Comparison of ENCODE assay signal across 14 mouse cellular contexts in the genomic region with DNA sequence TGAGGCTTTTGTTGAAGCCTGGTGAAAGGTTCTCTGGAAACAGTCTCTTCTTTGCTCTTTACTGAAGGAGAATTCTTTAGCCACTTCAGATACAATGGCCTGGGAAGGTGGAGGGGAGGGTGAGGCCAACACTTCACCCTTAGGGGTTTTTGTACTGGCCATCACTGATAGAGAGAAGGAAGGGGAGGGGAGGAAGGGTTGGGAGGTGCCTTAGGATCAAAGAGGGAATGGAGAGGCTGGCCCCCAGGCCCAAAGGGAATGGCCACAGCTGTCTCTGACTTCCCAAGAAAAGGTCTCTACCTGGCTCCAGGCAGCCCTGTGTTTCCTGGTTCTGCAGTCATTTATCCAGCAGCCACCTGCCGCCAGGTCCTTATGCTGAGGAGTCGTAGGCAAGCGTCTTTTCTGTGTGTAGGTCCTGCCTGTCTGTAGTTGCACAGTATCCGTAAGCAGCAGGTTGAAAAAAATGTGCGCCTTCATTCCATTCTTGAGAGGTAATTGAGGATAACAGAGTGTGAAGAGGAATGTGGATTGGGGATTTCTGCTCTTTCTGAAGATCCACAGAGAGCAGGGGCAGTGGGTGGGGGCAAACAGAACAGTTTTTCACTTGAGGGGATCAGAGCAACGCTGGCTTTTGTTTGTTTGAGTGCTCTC. TPM values are rescaled to one million over a fixed set of nuclear protein-coding genes. Genes with fewer than 3 reads are reported as not detected.
DNase-seq lines count a peak whose midpoint lies in the region; ATAC-seq lines count a peak whose summit lies in the region.
"Had no signal": no experiment of that assay in that cellular context is flagged by ENCODE, and none has a peak within 500 bp of the region (broad histone marks: within the 10 kb centered on the region; RNA-seq: fewer than 3 reads in every experiment).

No protein-coding gene starts in this region.

- no peaks in the 10 kb centered on the region for H3K36me3 ChIP-seq in heart, embryonic 13.5 days
- H3K36me3 ChIP-seq in midbrain, embryonic 10.5 days, result no peaks in the 10 kb centered on the region
- H3K36me3 ChIP-seq in midbrain, embryonic 16.5 days (ENCODE audit: control insufficient read depth, insufficient read depth, low read length), result no peaks in the 10 kb centered on the region
- no peaks in the 10 kb centered on the region for H3K36me3 ChIP-seq in embryonic facial prominence, embryonic 14.5 days (ENCODE audit: control insufficient read depth, insufficient read depth, low read length)
- H3K36me3 ChIP-seq in stomach, embryonic 14.5 days (ENCODE audit: control insufficient read depth, insufficient read depth, low read length), result no peaks in the 10 kb centered on the region
- H3K36me3 ChIP-seq: embryonic facial prominence, embryonic 15.5 days had no signal

- no peak for ATAC-seq in heart, embryonic 13.5 days (ENCODE audit: extremely low read depth, insufficient number of reproducible peaks, low FRiP score, low TSS enrichment)
- no peak for ATAC-seq in midbrain, embryonic 16.5 days
- ATAC-seq in embryonic facial prominence, embryonic 14.5 days (ENCODE audit: low read depth), result peak; percentile 60
- ATAC-seq in stomach, embryonic 14.5 days (ENCODE audit: insufficient number of reproducible peaks, insufficient read depth, low FRiP score, low read depth), result no peak
- ATAC-seq: hindbrain, postnatal 0 days had no signal

- intact Hi-C loops in left cerebral cortex, postnatal 14 days (cut with DNase I), result no loop called here

- 0 out of 2 replicates have a peak overlapping the region, but pooled peaks have one; percentile 1 for H3K4me3 ChIP-seq in heart, embryonic 13.5 days
- H3K4me3 ChIP-seq in midbrain, embryonic 10.5 days, result peak overlapping the region; percentile 27
- H3K4me3 ChIP-seq in midbrain, embryonic 16.5 days (ENCODE audit: low read depth, low read length), result no peak overlapping the region
- no peak overlapping the region for H3K4me3 ChIP-seq in embryonic facial prominence, embryonic 14.5 days (ENCODE audit: low read depth, low read length)
- no peak overlapping the region for H3K4me3 ChIP-seq in stomach, embryonic 14.5 days (ENCODE audit: low read depth, low read length)
- H3K4me3 ChIP-seq: embryonic facial prominence, embryonic 15.5 days had no signal

- H3K9me3 ChIP-seq in heart, embryonic 13.5 days, result no peaks in the 10 kb centered on the region
- no peaks in the 10 kb centered on the region for H3K9me3 ChIP-seq in midbrain, embryonic 10.5 days (replicated peaks)
- H3K9me3 ChIP-seq in midbrain, embryonic 16.5 days (replicated peaks; ENCODE audit: control insufficient read depth, low read length, poor library complexity, severe bottlenecking), result no peaks in the 10 kb centered on the region
- no peaks in the 10 kb centered on the region for H3K9me3 ChIP-seq in embryonic facial prominence, embryonic 14.5 days (ENCODE audit: control insufficient read depth, low read length)
- no peaks in the 10 kb centered on the region for H3K9me3 ChIP-seq in stomach, embryonic 14.5 days (ENCODE audit: control insufficient read depth, low read depth, low read length)
- H3K9me3 ChIP-seq: embryonic facial prominence, embryonic 15.5 days had no signal

- WGBS in heart, embryonic 13.5 days, result 35% methylated on average over 6 of the region's 6 CpGs
- WGBS in midbrain, embryonic 10.5 days, result 18% methylated on average over 6 of the region's 6 CpGs
- 25% methylated on average over 6 of the region's 6 CpGs for WGBS in midbrain, embryonic 16.5 days
- 27% methylated on average over 6 of the region's 6 CpGs for WGBS in embryonic facial prominence, embryonic 14.5 days
- 34% methylated on average over 6 of the region's 6 CpGs for whole genome bisulfite sequencing in stomach, embryonic 14.5 days

- DNase-seq in heart, postnatal 4 days, result no peak
- peak; percentile 24 for DNase-seq in midbrain, embryonic 10.5 days (ENCODE audit: low spot score)
- peak; percentile 55 for DNase-seq in embryonic facial prominence, embryonic 14.5 days (ENCODE audit: low spot score)
- no peak for DNase-seq in left cerebral cortex, postnatal 14 days (ENCODE audit: low spot score in 2 of 2)
- no peak for DNase-seq in layer of hippocampus, adult 18-20 months (ENCODE audit: low spot score in 2 of 2)

- peak overlapping the region; percentile 87 for H3K4me2 ChIP-seq in heart, embryonic 13.5 days
- H3K4me2 ChIP-seq in midbrain, embryonic 16.5 days (ENCODE audit: low read length), result no peak overlapping the region
- H3K4me2 ChIP-seq in embryonic facial prominence, embryonic 14.5 days (ENCODE audit: low read depth, low read length), result no peak overlapping the region
- peak overlapping the region; percentile 76 for H3K4me2 ChIP-seq in stomach, embryonic 14.5 days (replicated peaks; ENCODE audit: low read depth, low read length)

- 0 out of 2 replicates have a peak overlapping the region, but pooled peaks have one; percentile 20 for H3K9ac ChIP-seq in heart, embryonic 13.5 days
- H3K9ac ChIP-seq in midbrain, embryonic 16.5 days (ENCODE audit: low read depth, low read length), result no peak overlapping the region
- no peak overlapping the region for H3K9ac ChIP-seq in embryonic facial prominence, embryonic 14.5 days (ENCODE audit: low read depth, low read length)
- H3K9ac ChIP-seq in stomach, embryonic 14.5 days (replicated peaks; ENCODE audit: low read depth, low read length), result no peak overlapping the region
- H3K9ac ChIP-seq: embryonic facial prominence, embryonic 15.5 days had no signal

- peak overlapping the region; percentile 34; the same call in 1 of the 2 replicates for H3K27ac ChIP-seq in heart, embryonic 13.5 days (replicated peaks)
- H3K27ac ChIP-seq in midbrain, embryonic 10.5 days (replicated peaks), result peak overlapping the region; percentile 69
- no peak overlapping the region for H3K27ac ChIP-seq in midbrain, embryonic 16.5 days (ENCODE audit: low read length)
- H3K27ac ChIP-seq in embryonic facial prominence, embryonic 14.5 days (replicated peaks; ENCODE audit: low read depth, low read length), result no peak overlapping the region
- H3K27ac ChIP-seq in stomach, embryonic 14.5 days (ENCODE audit: low read length), result no peak overlapping the region
- H3K27ac ChIP-seq: embryonic facial prominence, embryonic 15.5 days; hindbrain, postnatal 0 days; macrophage had no signal

- H3K27me3 ChIP-seq in heart, embryonic 13.5 days (replicated peaks), result peaks cover 13% of the 10 kb centered on the region; the same call in 1 of the 2 replicates
- peaks cover 41% of the 10 kb centered on the region for H3K27me3 ChIP-seq in midbrain, embryonic 10.5 days (ENCODE audit: low read depth, poor library complexity, severe bottlenecking)
- peaks cover 16% of the 10 kb centered on the region for H3K27me3 ChIP-seq in midbrain, embryonic 16.5 days (ENCODE audit: control insufficient read depth, insufficient read depth, low read depth, low read length)
- H3K27me3 ChIP-seq in embryonic facial prominence, embryonic 14.5 days (replicated peaks; ENCODE audit: control insufficient read depth, insufficient read depth, low read length), result no peaks in the 10 kb centered on the region
- no peaks in the 10 kb centered on the region for H3K27me3 ChIP-seq in stomach, embryonic 14.5 days (ENCODE audit: control insufficient read depth, insufficient read depth, low read length)

- H3K4me1 ChIP-seq in heart, embryonic 13.5 days, result peaks cover 25% of the 10 kb centered on the region
- peaks cover 38% of the 10 kb centered on the region for H3K4me1 ChIP-seq in midbrain, embryonic 10.5 days
- peaks cover 5% of the 10 kb centered on the region for H3K4me1 ChIP-seq in midbrain, embryonic 16.5 days (ENCODE audit: control insufficient read depth, insufficient read depth, low read length)
- no peaks in the 10 kb centered on the region; the same call in none of the 2 replicates for H3K4me1 ChIP-seq in embryonic facial prominence, embryonic 14.5 days (ENCODE audit: control insufficient read depth, insufficient read depth, low read length)
- H3K4me1 ChIP-seq in stomach, embryonic 14.5 days (ENCODE audit: control insufficient read depth, insufficient read depth, low read length), result peaks cover 16% of the 10 kb centered on the region; the same call in 1 of the 2 replicates

RNA-seq across cellular contexts. Expression of gene Gprc5a, which starts 1.5 kb away (rescaled TPM):
- polyA plus RNA-seq in heart, embryonic 13.5 days (2015; fragmentation: Nextera tagmentation; extraction: Ambion mirVana), result 5.1 TPM in 2 replicates
- total RNA-seq in heart, postnatal 4 days (2021), result 1 to 10 TPM; 3.7 to 4.0 TPM
- polyA plus RNA-seq in midbrain, embryonic 10.5 days (2016; fragmentation: Nextera tagmentation; extraction: Ambion mirVana), result 3.3 and 3.5 TPM in 2 replicates
- 0.12 and 0.20 TPM in 2 replicates for polyA plus RNA-seq in midbrain, embryonic 16.5 days (2015; fragmentation: Nextera tagmentation; extraction: Ambion mirVana)
- polyA plus RNA-seq in embryonic facial prominence, embryonic 14.5 days (2014; fragmentation: Nextera tagmentation; extraction: Ambion mirVana), result 4.4 and 5.2 TPM in 2 replicates
- 15.2 and 17.0 TPM in 2 replicates for polyA plus RNA-seq in stomach, embryonic 14.5 days (2014; fragmentation: Nextera tagmentation; extraction: Ambion mirVana)
- under 1 TPM; 0.21 to 0.44 TPM for total RNA-seq in left cerebral cortex, postnatal 14 days (2021)
- total RNA-seq in layer of hippocampus, adult 18-20 months (2021), result under 1 TPM; 0.25 to 0.30 TPM

RNA-seq across cellular contexts. Expression of gene Gprc5d, which starts 51.2 kb away (rescaled TPM):
- polyA plus RNA-seq in heart, embryonic 13.5 days (2015; fragmentation: Nextera tagmentation; extraction: Ambion mirVana), result not detected in 2 replicates
- total RNA-seq in heart, postnatal 4 days (2021), result under 1 TPM in 1 of 2 experiments, not detected in 1; 0.26 TPM
- polyA plus RNA-seq in midbrain, embryonic 10.5 days (2016; fragmentation: Nextera tagmentation; extraction: Ambion mirVana), result not detected in 2 replicates
- polyA plus RNA-seq in midbrain, embryonic 16.5 days (2015; fragmentation: Nextera tagmentation; extraction: Ambion mirVana), result not detected in 2 replicates
- polyA plus RNA-seq in embryonic facial prominence, embryonic 14.5 days (2014; fragmentation: Nextera tagmentation; extraction: Ambion mirVana), result 0.21 TPM in 1 of 2 replicates, not detected in the other
- polyA plus RNA-seq in stomach, embryonic 14.5 days (2014; fragmentation: Nextera tagmentation; extraction: Ambion mirVana), result not detected in 2 replicates
- not detected for total RNA-seq in left cerebral cortex, postnatal 14 days (2021)
- total RNA-seq in layer of hippocampus, adult 18-20 months (2021), result under 1 TPM in 1 of 2 experiments, not detected in 1; 0.25 TPM
- total RNA-seq: gastrocnemius, adult 18-20 months; hindbrain, postnatal 0 days; left cerebral cortex, postnatal 25 days had no signal
- polyA plus RNA-seq: hindbrain, postnatal 0 days; macrophage; neural tube, embryonic 14.5 days had no signal

RNA-seq across cellular contexts. Expression of gene Ddx47, which starts 55.5 kb away (rescaled TPM):
- 62.9 and 70.6 TPM in 2 replicates for polyA plus RNA-seq in heart, embryonic 13.5 days (2015; fragmentation: Nextera tagmentation; extraction: Ambion mirVana)
- total RNA-seq in heart, postnatal 4 days (2021), result 10 to 100 TPM; 42.2 to 44.1 TPM
- 105 and 108 TPM in 2 replicates for polyA plus RNA-seq in midbrain, embryonic 10.5 days (2016; fragmentation: Nextera tagmentation; extraction: Ambion mirVana)
- polyA plus RNA-seq in midbrain, embryonic 16.5 days (2015; fragmentation: Nextera tagmentation; extraction: Ambion mirVana), result 75.1 and 78.2 TPM in 2 replicates
- 90.0 and 90.8 TPM in 2 replicates for polyA plus RNA-seq in embryonic facial prominence, embryonic 14.5 days (2014; fragmentation: Nextera tagmentation; extraction: Ambion mirVana)
- 107 and 111 TPM in 2 replicates for polyA plus RNA-seq in stomach, embryonic 14.5 days (2014; fragmentation: Nextera tagmentation; extraction: Ambion mirVana)
- total RNA-seq in left cerebral cortex, postnatal 14 days (2021), result 10 to 100 TPM; 56.1 to 56.8 TPM
- total RNA-seq in layer of hippocampus, adult 18-20 months (2021), result 10 to 100 TPM; 52.1 to 59.5 TPM

Comparison
In these comparisons a context has a peak if more than half of its experiments do, and no peak if none do; other contexts are left out.
1. H3K27ac ChIP-seq: peak in heart, embryonic 13.5 days (single experiment) and midbrain, embryonic 10.5 days (single experiment); none in midbrain, embryonic 16.5 days (single experiment), embryonic facial prominence, embryonic 14.5 days (single experiment) and stomach, embryonic 14.5 days (single experiment).
2. H3K4me3 ChIP-seq: peak in heart, embryonic 13.5 days (single experiment) and midbrain, embryonic 10.5 days (single experiment); none in midbrain, embryonic 16.5 days (single experiment), embryonic facial prominence, embryonic 14.5 days (single experiment) and stomach, embryonic 14.5 days (single experiment).
3. H3K4me2 ChIP-seq: peak in heart, embryonic 13.5 days (single experiment) and stomach, embryonic 14.5 days (single experiment); none in midbrain, embryonic 16.5 days (single experiment) and embryonic facial prominence, embryonic 14.5 days (single experiment).
4. DNase-seq: peak in midbrain, embryonic 10.5 days (single experiment) and embryonic facial prominence, embryonic 14.5 days (single experiment); none in heart, postnatal 4 days (single experiment), left cerebral cortex, postnatal 14 days (0 of 2) and layer of hippocampus, adult 18-20 months (0 of 2).